Mouse (Mus musculus) cerebellum, adult 2 months (tissue): ENCODE measurements at regions not wholly inside any gene's neighbourhood (a gene's known extent, or its start where the extent isn't known, plus 50 kb on each side); places are given as distances from the start of the nearest gene placed in this dataset.

Experiments
- CTCF ChIP-seq: fragments of 200-500 bp; IDR thresholded peaks from 2 replicates; pipeline ENCODE4 v1.5.1; 2011; ENCODE audit warnings: low read depth, mild to moderate bottlenecking, control low read depth, low read length, moderate library complexity, borderline replicate concordance; ENCODE audit not compliant: insufficient read depth
- POLR2A ChIP-seq: fragments of 200-500 bp; IDR thresholded peaks from 2 replicates; pipeline ENCODE4 v1.6.1; 2011; ENCODE audit warnings: low read length, control low read depth, borderline replicate concordance; ENCODE audit not compliant: insufficient read depth

- TF ChIP-seq CTCF = no peak
- TF ChIP-seq POLR2A = no peak
These were observed 271.2 kb upstream of the Mon1b start for GRCm38 (mm10) chr8:113364181-113364580.
